Mouse (Mus musculus): ENCODE data around the gene 4931409K22Rik.

DNA sequence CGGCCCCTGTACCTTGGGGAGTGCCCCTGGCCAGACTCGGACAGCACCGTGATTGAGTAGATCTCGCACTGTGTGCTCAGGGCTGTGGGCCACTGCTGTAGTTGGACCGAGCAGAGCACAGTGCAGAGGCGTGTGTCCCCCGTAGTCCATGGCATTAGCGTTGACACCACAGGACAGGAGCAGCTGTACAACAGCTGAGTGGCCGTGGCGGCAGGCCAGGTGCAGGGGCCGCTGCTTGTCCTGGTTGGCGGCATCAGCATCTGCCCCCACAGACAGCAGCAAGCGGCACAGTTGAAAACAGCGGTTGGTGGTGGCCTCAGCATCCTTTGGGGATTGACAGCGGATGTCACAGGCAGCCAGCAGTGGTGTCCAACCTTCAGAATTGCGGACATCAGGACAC lies 19.0 kb downstream of the 4931409K22Rik start:
- no peak for TF ChIP-seq CTCF (IDR thresholded peaks at IDR 0.05)
- TF ChIP-seq EP300 (IDR thresholded peaks at IDR 0.05) = no peak

Measured in lung, postnatal 0 days (tissue).